Mouse (Mus musculus) adrenal gland, postnatal 36 days (tissue): Measurements from ENCODE around the gene Dusp6. TPM values are rescaled to one million over a fixed set of nuclear protein-coding genes. Genes with fewer than 3 reads are reported as not detected.

ENCODE experiments used
- total RNA-seq, 2 experiments: library from RNA; stranded (reverse); gene quantifications; 2 replicates each; pipeline ENCODE4 v1.2.3; 2021

Gene Dusp6
- total RNA-seq, 2 experiments from 2014 or later = 77.1 to 100 TPM

Other genes starting within 250 kb of the Dusp6 start
- 10 to 100 TPM; 15.3 to 15.7 TPM for gene Poc1b, start 156.2 kb upstream of the Dusp6 start, total RNA-seq
- 1 to 10 TPM; 6.0 to 7.1 TPM for gene Galnt4, start 155.1 kb upstream of the Dusp6 start, total RNA-seq
- not detected for gene Phxr2, start 136.9 kb upstream of the Dusp6 start, total RNA-seq